Mouse (Mus musculus): ENCODE measurements at regions not wholly inside any gene's neighbourhood (a gene's known extent, or its start where the extent isn't known, plus 50 kb on each side); places are given as distances from the start of the nearest gene placed in this dataset.

- in situ Hi-C loops (cut with MboI, MseI), result no loop called here
These were observed 114.6 kb upstream of the Prok2 start for GRCm38 (mm10) chr6:99840823-99841222.

DNA sequence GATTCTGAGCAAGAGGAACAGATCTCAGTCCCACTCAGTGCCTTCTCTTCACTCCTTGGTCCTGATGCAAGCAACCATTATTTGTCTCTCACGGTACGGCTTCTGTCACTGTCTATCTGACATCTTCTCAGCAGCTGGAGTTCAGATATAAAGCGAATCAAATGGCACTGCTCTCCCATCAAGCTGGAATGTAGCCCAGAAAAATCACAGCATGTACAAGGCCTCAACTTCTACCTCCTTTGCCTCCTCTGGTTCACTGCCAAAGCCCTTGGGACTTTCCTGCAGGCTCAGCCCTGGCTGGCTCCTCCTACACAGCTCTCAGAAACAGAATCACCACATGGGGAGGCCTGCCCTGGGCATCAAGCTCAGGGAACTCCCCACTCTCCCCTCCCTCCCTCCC, 107.1 kb upstream of the Prok2 start:
- in situ Hi-C loops (cut with MboI, MseI), result no loop called here

- in situ Hi-C loops (cut with MboI, MseI), result no loop called here
These were observed 101.4 kb upstream of the Prok2 start for GRCm38 (mm10) chr6:99827625-99828024.

DNA sequence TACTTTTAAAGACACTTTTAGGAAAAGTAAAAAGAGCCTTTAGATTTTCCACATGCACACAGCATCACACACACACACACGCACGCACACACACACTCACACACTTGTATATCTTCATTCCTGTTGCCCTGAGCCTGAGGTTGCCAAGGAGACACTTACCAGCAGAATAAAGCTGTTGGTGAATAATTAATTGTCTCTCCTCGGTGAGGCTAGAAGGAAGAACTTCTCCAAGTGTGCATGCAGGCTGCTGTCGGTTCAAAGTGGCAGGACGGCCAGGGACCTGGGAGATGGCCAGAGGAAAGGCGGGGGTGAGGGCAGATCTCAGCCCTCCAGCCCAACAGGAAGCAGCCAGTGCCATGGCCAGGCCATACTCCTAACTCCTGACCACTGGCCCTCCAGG, 98.6 kb upstream of the Prok2 start:
- in situ Hi-C loops (cut with MboI, MseI), result no loop called here

GRCm38 (mm10) chr6:99822471-99822870, 96.3 kb upstream of the Prok2 start:
- in situ Hi-C loops (cut with MboI, MseI), result no loop called here

- in situ Hi-C loops (cut with MboI, MseI), result no loop called here
These were observed 93.2 kb upstream of the Prok2 start for GRCm38 (mm10) chr6:99819255-99819929.

DNA sequence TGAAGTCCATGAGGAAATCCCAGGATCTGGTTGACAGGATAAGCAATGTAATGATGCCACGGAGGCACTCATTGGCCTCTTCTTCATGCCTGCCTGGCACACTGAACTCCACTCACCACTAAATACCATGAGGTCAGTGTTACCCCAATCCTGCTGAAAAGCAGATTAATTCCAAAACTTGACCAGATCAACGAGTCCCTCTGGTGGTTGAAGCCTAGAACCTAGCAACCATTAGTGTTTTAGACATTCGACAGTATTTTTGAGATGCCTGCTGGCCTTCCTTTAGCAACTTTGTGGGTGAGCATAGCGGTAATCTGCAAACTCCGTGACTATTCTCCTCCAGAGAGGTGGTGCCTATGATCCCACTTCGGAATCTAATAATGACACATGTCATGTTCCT, 92.3 kb upstream of the Prok2 start:
- in situ Hi-C loops (cut with MboI, MseI), result no loop called here

DNA sequence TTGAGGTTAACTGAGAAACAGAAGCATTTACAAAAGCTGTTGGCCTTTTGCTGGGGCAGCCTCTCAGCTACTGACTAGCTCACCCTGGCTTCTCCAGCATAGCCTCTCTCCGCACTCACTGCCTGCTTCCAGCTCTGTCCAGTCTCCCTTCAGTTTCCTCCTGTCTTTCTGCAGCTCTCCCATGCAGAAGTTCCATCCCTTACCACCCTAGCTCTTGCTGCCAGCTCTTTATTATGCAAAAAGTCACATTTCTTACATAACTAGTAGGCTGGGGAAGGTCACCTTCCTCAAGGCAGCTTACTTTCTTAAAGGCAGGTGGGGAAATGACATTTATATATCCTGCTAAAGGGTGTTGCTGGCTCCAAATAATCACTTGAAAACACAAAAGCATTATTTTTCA, 91.1 kb upstream of the Prok2 start:
- in situ Hi-C loops (cut with MboI, MseI), result no loop called here

- in situ Hi-C loops (cut with MboI, MseI), result no loop called here
These were observed 86.9 kb upstream of the Prok2 start for GRCm38 (mm10) chr6:99813102-99813501.

DNA sequence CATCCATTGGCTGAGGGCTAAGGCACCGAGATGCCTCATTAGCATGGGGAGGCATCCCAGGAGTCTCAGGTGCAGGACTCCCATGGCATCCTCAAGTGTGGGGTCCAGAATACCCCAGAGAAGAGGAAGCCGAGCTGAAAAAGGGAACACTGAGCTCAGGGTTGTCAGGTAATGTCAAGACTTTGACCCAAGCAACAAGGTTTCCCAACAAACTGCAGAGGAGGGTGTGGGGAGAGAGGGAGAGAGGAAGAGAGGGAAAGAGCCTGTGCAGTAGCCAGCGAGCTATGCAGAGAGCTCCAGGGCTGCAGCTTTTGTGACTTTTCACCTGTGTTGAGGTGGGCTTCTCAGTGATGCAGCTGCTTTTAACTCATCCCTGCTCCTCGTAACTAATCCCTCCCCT, 85.7 kb upstream of the Prok2 start:
- in situ Hi-C loops (cut with MboI, MseI), result no loop called here

GRCm38 (mm10) chr6:99810974-99811798, 85.0 kb upstream of the Prok2 start:
- in situ Hi-C loops (cut with MboI, MseI), result no loop called here

DNA sequence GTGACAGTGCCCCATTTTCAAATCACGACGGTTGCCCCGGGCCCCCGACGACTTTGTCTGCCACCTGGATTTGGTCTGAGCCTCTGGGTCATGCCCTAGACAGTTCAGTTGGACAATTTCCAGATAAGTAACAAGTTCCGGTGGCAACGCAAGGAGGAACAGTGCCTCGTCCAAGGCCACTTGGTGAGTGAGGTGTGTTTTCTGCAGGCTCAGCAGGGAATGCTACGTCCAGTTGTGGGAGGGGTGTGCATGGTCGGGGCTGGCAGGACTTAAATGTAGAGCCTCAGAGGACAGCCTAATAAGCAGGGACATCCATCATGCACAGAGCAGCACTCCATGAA, 78.7 kb upstream of the Prok2 start:
- in situ Hi-C loops (cut with MboI, MseI), result loop anchor here (5.0 kb wide), 1 partner anchor 717 kb away; no protein-coding TSS in a partner anchor

DNA sequence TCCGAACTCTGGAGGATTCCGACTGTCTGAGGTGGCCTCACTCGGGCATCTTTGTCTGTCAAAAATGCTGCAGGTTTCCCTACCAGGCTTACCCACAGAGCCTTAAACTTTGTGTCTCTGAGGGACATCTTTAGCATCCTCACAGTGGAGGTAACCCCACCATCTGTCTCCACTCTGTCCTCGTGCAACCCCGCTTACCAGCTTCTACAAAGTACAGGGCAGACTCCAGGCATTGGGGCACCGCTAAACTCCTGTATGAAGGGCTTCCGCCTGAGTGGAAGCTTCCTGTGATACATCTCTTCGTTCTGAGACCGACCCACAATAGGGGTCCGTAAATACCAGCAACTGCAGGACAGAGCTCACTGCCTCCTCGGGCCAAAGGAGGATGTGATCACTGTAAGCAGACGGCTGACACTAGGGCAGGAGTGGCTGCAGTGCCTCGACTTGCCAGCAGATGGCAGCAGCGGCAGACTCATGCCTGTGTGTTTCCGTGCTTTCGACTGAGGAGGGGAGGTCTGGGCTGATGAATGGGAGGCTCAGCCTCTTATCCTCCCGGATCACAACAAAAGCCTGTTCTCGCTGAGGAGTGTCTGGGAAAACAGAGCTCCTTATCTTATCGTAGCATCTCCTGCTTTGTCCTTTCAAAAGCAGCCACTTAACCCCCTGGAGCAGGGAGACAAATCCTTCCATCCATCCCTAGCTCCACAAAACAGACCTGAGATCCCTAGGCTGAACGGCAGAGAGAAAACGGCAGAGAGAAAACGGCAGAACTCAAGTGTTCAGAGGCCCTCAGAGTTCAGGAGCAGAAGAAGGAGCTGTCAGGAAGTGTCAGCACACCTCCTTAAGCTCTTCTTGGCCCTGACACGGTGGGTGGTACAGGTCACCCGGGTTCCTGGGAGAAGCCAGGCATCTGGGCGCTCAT, 78.1 kb upstream of the Prok2 start:
- in situ Hi-C loops (cut with MboI, MseI), result loop anchor here (5.0 kb wide), 1 partner anchor 718 kb away; no protein-coding TSS in a partner anchor

DNA sequence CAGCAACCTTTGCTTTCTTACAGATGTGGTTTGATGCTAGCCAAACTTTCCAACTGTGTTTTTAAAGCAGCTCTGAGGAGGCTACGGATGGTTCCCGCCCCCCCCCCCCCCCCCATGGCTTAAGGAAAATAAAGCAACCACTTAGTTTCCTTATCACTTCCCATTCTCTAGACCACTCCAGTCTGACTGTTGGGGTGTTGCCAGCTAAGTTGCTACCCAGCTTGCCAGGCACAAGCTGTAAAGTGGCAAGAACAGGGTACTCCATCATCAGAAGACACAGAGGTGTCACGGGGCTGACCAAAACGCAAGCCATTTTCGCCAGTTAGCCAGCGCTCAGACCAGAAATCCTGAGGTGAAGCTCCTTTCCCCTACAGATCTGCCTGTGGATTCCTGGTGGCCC, 74.7 kb upstream of the Prok2 start:
- in situ Hi-C loops (cut with MboI, MseI), result loop anchor here (5.0 kb wide), 1 partner anchor 721 kb away; no protein-coding TSS in a partner anchor

- in situ Hi-C loops (cut with MboI, MseI), result loop anchor here (5.0 kb wide), 1 partner anchor 722 kb away; no protein-coding TSS in a partner anchor
These were observed 74.1 kb upstream of the Prok2 start for GRCm38 (mm10) chr6:99800324-99800723.

GRCm38 (mm10) chr6:99796390-99796789, 70.2 kb upstream of the Prok2 start:
- in situ Hi-C loops (cut with MboI, MseI), result loop anchor here (10.0 kb wide), 1 partner anchor 1272 kb away; no protein-coding TSS in a partner anchor

- in situ Hi-C loops (cut with MboI, MseI), result loop anchor here (10.0 kb wide), 1 partner anchor 1269 kb away; no protein-coding TSS in a partner anchor
These were observed 67.4 kb upstream of the Prok2 start for GRCm38 (mm10) chr6:99793546-99793945.

GRCm38 (mm10) chr6:99792353-99792752, 66.2 kb upstream of the Prok2 start:
- in situ Hi-C loops (cut with MboI, MseI), result loop anchor here (10.0 kb wide), 1 partner anchor 1268 kb away; no protein-coding TSS in a partner anchor

DNA sequence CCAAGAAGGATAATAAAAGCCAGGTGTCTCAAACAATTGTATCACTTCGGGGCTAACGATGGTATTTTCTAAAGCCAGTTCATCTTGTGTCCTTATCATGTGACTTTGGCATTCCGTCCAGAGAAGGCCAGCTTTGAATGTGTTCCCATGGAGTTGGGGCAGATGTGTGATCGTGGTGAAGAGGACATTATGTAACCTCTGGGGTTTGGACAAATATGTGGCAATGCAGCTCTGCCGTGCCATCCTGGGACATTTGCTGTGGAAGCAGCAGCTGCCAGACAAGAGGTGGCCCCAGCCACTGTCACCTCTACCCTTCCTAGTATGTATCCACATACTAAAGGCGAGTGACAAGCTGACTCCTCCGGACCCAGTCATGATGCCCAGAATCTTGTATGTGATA, 60.8 kb upstream of the Prok2 start:
- in situ Hi-C loops (cut with MboI, MseI), result no loop called here

- in situ Hi-C loops (cut with MboI, MseI), result no loop called here
These were observed 59.0 kb upstream of the Prok2 start for GRCm38 (mm10) chr6:99785212-99785611.

DNA sequence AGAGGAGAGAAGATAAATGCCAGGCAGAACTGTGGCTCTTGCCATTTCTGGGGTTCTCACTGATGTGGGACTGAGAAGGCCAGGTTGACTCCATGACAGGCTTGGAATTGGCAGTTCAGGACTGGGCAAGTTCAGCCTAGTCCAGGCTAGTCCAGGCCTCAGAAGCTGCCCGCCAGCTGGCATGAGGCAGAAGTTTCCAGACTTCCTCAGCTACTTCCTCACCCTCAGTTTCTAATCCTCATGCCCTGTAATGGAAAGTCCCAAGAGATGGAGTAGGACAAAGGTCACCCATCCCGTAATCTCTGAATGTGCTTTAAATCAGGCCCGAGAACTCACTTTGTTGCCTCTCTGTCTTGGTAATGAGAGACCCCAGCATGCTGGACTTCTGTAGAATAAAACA, 58.6 kb upstream of the Prok2 start:
- in situ Hi-C loops (cut with MboI, MseI), result loop anchor here (5.0 kb wide), 1 partner anchor 98 kb away; no protein-coding TSS in a partner anchor

GRCm38 (mm10) chr6:99784285-99784684, 58.1 kb upstream of the Prok2 start:
- in situ Hi-C loops (cut with MboI, MseI), result loop anchor here (5.0 kb wide), 1 partner anchor 97 kb away; no protein-coding TSS in a partner anchor
